Mouse (Mus musculus) thymus, postnatal 36 days (tissue): ENCODE results near the gene Dgkd.

ENCODE experiments used
- DNase-seq, 2 experiments: peaks; one replicate each; pipeline ENCODE4 v3.0.0; 2022; ENCODE audit warnings: mixed read lengths in 2 of 2

Gene Dgkd

DNA sequence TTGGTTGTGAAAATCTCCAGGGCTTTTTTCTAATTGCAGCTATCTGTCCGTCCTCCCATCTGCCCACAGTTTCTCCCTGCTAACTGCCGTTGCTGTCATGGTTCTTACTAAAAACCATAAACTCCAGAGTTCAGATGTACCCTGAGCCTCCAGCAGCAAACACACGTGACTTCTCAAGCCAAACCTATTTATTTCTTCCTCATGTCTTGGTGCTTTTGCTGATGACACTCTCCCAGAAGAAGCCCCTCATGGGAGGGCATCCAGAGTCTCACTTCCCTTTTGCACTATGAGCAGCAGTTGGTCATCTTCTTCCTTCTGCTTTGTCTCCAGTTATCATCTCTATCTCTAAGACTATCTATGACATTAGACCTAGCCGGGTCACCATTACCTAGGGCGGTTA lies 3.8 kb upstream of the Dgkd start:
- no peak for DNase-seq

DNA sequence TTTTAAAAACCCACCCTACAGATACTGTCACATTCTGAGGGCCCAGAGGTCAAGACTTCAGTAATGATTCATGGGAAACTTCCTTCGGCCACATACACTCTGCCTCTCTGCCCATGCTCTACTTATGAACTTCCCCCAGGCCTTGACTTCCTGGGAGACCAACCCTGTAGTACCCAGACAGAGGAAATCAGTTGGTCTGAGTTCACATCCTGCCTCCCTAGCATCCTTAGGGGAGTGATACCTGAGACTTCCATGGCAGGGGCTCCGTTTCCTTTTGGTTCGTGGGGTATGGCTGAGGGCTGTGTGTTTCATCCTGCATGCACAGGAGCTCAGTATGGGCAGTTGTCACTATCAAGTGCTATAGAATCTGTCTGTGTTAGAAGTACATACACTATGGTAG lies 1.7 kb upstream of the Dgkd start:
- peak in 1 of 2 experiments; percentile 37 for DNase-seq

DNA sequence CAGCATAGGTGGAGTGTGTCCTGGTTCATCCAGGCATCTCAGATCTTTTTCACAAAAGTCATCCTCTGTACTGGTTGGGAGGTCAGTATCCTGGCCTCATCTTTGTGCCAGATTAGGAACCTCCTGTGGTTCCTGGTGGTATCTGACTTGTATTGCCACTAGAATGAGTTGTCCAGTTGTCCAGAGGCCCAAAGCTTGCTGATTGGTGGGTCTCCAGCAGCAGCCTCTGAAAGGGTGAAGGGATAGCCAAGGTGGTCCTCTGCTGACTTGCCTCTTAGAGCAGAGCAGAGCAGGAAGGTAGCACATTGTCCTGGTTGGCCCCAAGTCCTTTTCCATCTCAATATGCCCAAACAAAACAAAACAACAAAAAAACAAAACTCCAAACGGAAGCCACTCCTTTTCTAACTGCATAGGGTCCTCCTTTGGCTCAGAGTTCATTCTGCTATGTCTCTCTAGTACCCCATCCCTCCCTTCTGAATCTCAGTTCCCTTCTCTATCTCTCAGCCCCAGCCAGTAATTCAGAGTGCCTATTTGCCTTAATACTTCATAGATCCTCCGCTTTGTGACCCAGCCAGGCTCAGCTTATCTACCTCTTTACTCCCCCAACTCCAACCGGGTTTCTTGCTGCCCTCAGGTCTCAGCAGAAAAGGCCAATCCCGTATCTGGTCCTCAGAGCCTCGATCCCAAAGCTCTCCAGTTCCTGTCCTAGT lies 851 bp upstream of the Dgkd start:
- DNase-seq = no peak

DNA sequence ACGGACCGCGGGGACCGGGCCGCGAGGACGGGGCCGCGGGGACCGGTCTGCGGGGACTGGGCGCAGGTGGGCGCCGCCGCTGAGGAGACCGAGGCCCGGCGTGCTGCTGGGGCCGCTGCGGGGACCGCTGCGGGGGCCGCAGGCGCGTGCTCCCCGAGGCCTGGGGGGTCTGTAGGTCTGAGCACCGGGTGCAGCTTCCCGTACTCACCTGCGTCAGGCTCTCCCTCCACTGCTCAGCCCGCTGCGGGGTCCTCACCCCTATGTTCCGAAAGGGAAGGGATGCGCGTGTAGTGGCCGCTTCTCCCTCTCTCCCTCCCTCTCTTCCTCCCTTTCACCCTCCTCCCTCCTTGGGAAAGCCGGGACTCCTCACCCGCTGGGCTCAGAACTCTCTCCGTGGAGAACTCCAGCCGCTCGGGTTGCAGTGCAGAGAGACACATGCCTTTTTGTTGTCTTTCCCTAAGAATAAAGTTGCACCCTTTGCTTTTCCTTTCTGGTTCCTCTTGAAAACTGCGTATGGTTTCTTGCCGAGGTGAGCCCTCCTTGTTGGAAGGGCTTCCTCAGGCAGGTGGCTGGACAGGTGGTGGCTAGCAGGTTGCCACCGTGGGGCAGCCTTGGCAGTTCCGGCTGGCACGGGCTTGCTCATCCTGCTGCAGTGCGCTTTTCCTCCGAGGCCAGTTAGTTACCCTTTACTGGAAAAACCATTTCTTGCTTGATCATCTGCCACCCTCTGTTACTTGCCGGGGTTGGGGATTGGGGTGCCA lies 694 bp downstream of the Dgkd start:
- peak; percentile 60 to 66 for DNase-seq

DNA sequence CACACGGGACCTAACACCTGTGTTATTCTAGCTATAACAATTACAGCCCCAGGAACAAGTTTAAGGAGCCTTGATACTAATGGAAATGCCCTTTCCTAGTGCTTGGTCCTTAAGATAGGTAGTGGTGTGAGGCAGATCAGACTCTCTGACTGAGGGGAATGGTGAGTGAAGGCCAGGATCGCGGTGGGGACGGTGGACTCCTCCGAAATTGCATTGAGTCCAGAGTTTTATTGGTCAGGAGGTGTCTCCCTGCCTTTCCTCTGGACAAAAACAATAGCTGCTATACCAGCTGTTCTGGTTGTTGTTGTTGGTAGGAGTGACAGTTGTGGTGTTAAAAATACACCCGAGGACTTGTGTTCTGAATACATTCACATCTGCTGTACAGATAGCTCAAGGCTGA lies 1.3 kb downstream of the Dgkd start:
- peak in 1 of 2 experiments; percentile 33 for DNase-seq

DNA sequence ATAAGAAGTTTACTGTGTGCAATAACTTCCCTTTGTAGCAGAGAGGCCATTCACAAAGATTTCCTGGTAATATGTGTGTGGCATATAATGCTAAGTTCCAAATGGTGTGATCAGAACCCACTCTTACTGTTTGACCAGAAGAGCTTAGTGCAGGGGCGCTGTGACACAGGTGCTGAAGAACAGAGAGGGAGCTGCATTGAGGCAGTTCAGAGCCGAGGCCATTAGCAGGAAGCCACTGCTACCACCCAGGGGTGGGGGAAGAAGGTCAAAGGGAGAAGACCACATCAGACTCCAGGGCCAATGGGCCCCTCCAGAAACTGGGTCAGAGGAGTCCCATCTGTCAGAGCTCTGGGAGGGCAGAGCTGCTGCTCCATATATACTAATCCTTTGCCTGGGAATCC lies 1.8 kb downstream of the Dgkd start:
- peak; percentile 58 to 69 for DNase-seq

DNA sequence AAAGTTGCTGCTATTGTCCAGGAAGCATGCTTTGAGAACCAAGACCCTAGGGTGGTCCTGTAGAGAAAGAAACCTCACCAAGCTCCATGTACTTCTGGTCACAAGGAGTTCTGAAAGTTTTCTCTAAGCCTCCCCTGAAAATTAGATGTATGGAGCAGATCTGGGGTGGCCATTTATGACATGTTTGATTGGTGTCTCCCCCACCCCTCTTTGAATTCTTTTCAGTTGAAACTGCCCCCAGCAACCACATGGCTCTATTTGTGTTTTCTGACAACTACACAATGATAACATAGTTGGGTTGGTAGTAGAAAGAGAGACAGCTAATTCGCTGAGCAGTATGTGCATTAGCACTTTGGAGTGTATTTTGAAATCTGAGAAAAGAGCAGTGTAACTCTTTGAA lies 2.4 kb downstream of the Dgkd start:
- no peak for DNase-seq

DNA sequence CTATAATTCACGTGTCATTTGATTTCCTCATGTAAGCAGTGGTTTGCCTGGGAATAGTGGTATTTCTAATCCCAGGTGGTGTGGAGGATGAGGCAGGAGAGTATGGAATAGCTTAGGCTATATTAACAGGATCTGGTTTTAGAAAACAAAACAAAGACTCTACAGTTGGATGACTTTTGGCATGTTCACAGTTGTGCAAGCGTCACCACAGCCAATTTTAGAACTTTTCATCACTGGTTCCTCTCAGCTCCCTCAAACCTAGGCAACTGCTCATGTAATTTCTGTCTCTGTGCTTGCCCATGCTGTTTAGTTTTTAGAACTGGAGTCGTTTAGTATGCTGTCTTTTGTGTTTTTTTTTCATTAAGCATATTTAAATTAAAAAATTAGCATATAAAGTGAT lies 3.7 kb downstream of the Dgkd start:
- no peak for DNase-seq

DNA sequence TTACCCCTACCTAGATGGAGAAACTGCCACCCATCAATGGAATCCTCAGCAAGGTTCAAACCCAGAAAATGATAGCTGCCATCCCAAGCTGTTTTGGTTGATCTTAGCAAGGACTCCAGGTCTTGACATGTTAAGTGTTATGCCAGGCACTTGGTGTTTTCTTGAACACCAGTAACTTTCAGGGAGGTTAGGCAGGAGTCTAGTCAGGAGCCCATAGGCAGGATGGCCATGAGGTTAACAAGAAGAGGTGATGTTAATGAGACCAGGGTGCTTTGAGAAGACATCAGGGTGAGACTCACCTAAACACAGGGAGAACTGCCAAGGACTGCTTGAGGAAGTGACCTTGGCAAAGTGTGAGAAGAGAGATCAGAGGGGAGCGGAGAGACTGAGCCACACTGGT lies 4.9 kb downstream of the Dgkd start:
- DNase-seq = no peak

- DNase-seq = no peak
Measured at GRCm38 (mm10) chr1:87858529-87858928, 5.4 kb downstream of the Dgkd start.

DNA sequence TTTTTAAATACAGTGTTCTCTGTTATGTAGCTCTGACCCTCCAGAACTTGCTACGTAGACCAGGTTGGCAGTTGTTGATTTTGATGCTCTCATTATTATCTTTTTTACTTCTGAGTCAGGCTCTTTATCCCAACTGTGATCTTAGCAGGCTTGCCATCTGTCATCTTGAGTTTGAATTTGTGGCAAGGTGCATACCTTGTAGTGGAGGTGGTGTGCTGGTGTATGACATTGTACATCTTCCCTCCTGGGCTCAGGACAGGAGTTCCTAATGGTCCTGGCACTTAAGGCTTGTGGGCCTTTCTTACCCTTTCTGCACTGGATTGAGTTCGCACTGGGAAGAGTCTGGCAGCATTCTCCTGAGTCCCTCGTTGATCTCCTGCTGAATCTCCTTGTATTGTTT lies 10.5 kb downstream of the Dgkd start:
- no peak for DNase-seq

GRCm38 (mm10) chr1:87864889-87865288 lies 11.8 kb downstream of the Dgkd start:
- no peak for DNase-seq

DNA sequence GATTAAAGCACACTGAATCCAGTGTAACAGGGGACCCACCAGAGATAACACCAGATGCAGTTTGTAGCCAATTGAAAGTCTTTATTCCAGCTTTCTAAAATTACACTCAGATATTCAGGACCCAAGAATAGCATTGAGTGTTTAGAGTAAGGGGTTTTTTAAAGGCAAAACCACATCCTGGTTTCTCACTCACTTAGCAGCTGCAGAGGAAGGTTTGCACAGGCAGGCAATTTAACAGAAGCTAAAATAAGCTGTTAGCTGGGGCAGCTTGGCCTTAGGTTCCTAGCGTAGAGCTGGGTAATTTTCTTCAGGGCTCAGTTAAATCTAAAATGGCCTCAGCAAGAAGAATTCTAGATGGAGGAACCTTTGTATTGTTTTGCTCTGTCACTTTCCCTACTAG lies 13.6 kb downstream of the Dgkd start:
- DNase-seq = no peak

DNA sequence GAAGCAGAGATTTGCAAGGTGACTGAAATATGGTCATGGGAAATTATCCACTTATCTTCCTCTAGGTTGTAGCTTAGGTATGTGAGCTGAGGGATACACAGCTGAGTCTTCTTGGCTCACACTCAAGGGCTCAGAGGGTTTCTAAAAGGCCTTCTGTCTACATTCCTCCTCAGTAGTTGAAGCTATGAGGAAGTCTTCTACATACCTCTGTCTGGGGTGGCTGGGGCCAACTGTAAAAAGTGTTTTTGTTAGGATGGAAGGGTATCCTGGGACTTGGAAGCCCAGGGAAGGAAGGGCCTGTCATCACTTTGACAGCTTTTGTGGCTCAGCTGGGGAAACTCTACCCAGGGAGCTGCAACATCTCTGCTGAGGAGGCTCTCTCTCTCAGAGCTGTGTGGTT lies 18.5 kb downstream of the Dgkd start:
- DNase-seq = no peak

- no peak for DNase-seq
Measured at GRCm38 (mm10) chr1:87873081-87873480, 20.0 kb downstream of the Dgkd start.

GRCm38 (mm10) chr1:87876065-87876464 lies 23.0 kb downstream of the Dgkd start:
- DNase-seq = no peak

- DNase-seq = peak in 1 of 2 experiments; percentile 45
Measured at GRCm38 (mm10) chr1:87877552-87878283, 24.6 kb downstream of the Dgkd start.

DNA sequence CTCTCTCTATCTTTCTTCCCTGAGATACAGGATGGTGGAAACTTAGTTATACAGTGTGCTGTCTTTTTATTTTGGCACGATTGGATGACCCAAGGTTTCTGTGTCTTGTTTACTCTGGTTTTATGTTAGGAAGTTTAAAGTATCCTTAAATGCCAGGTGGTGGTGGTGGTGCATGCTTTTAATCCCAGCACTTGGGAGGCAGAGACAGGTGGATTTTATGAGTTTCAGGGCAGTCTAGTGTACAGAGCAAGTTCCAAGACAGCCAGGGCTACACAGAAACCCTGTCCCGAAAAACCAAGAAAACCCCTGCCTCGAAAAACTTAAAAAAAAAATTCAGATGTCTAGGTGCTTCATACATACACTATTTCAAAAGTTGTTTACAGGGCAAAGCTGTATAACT lies 25.9 kb downstream of the Dgkd start:
- DNase-seq = no peak

- no peak for DNase-seq
Measured at GRCm38 (mm10) chr1:87879494-87880325, 26.6 kb downstream of the Dgkd start.

- DNase-seq = no peak
Measured at GRCm38 (mm10) chr1:87880326-87880627, 27.2 kb downstream of the Dgkd start.

DNA sequence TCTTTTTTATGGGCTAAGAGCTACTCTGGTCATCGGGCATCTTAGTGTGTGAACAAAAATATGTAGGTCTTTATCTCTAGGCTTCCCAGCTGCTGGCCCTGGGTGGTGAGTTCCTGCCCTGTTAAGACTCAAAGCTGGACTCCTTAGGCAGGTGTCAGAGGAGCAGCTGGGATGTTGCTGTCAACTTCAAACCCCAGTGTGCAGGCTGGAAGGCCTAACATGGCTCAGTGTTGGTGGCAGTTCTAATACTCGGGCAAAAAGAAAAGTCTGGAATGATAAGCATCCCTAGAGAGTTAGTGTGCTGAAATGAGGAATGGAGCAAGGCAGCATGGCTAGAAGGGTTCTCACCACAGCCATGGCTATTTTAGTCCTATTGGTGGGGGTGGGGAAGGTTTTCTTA lies 27.8 kb downstream of the Dgkd start:
- DNase-seq = no peak

- DNase-seq = no peak
Measured at GRCm38 (mm10) chr1:87881726-87882125, 28.6 kb downstream of the Dgkd start.

DNA sequence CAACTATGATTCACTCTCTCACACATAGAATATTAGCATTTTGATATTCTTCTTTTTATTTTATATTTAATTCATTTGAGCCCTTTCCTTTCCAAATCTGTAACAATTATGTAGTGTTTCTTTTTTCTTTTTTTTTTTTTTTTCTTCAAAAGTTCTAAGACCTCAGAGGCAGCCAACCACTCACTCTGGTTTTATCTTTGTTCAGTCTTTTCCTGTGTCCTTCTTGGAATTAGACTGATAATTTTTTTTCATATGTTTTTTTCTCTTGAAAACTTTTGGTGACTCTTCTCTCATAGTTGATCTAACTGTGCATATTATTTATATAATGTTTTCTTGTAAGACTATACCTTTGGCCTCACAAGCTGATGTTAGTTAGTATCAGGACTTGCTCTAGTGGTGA lies 29.5 kb downstream of the Dgkd start:
- DNase-seq = no peak
